Mouse (Mus musculus) hindbrain, embryonic 12.5 days (tissue): ENCODE measurements around the gene Ccdc186. TPM values are rescaled to one million over a fixed set of nuclear protein-coding genes. Genes with fewer than 3 reads are reported as not detected.
A peak's percentile ranks its signal among the peaks of the same experiment; 100 is the strongest.
"Not testable (repeated sequence)": the region's sequence is repeated elsewhere in the genome, so short reads cannot be mapped to it uniquely, and the experiment has no call there.

Experiments used
- ATAC-seq: fragments of 200-750 bp; cut with Nextera tagmentation; 2 replicates; pipeline ENCODE4 v1.8.0; 2017; ENCODE audit warnings: moderate TSS enrichment; ENCODE audit not compliant: low FRiP score
- H3K27ac ChIP-seq: fragments of 300-500 bp; sonication (generic); 2 replicates; pipeline ENCODE4 v1.5.1; 2016; ENCODE audit warnings: mild to moderate bottlenecking
- H3K27me3 ChIP-seq: fragments of 300-500 bp; sonication (generic); 2 replicates; pipeline ENCODE4 v1.6.1; 2016; ENCODE audit warnings: mild to moderate bottlenecking
- H3K36me3 ChIP-seq: fragments of 300-500 bp; sonication (generic); 2 replicates; pipeline ENCODE4 v1.6.1; 2016; ENCODE audit warnings: mild to moderate bottlenecking
- H3K4me1 ChIP-seq: fragments of 300-500 bp; sonication (generic); 2 replicates; pipeline ENCODE4 v1.6.1; 2016
- H3K4me2 ChIP-seq: fragments of 300-500 bp; sonication (generic); replicated peaks from 2 replicates; pipeline ENCODE4 v1.6.1; 2016; ENCODE audit warnings: mild to moderate bottlenecking
- H3K4me3 ChIP-seq: fragments of 300-500 bp; sonication (generic); 2 replicates; pipeline ENCODE4 v1.5.1; 2016; ENCODE audit warnings: mild to moderate bottlenecking
- H3K9ac ChIP-seq: fragments of 300-500 bp; sonication (generic); 2 replicates; pipeline ENCODE4 v1.6.1; 2016; ENCODE audit warnings: mild to moderate bottlenecking, moderate library complexity
- H3K9me3 ChIP-seq: fragments of 300-500 bp; sonication (generic); replicated peaks from 2 replicates; pipeline ENCODE4 v1.6.1; 2016; ENCODE audit warnings: mild to moderate bottlenecking
- WGBS: fragments of 180-500 bp; shearing (Covaris S2); methylation state at CpG from one replicate; pipeline ENCODE4 v1.1.7; 2016; 5-methylcytosine and 5-hydroxymethylcytosine counted together
- polyA plus RNA-seq: library from polyadenylated mRNA; unstranded; fragments of >200 nt; fragmentation: Nextera tagmentation; extraction: Ambion mirVana; gene quantifications from 2 replicates; pipeline ENCODE4 v1.2.1, GENCODE M21; 2016

Ccdc186 gene
- polyA plus RNA-seq, 1 experiment from 2014 or later = 30.2 TPM

DNA sequence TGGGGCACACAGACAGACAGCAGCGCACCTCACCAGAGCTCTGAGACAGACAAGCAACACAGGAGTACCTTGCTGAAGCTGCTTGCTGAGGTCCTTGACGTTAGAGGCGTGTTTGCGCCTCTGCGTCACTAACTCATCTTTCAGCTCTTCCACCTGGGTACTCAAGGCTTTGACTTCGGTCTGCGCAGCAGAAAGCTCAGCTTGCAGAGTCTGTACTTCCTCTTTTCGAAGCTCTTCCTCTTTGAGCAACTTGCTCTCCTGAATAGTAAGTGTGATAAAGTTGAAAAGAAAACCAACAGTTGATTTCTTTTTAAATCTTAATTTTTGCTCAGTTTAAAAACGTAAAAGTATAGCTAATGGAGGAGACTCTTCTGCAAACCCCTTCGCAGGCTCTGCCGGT, 24.6 kb downstream of the Ccdc186 start:
- Histone ChIP-seq H3K4me1 (no peaks in the 10 kb centered on the region), H3K9me3 (no peaks in the 10 kb centered on the region), H3K36me3 (peaks cover 87% of the 10 kb centered on the region), H3K9ac (no peak overlapping the region), H3K27ac (no peak overlapping the region), H3K27me3 (no peaks in the 10 kb centered on the region), H3K4me3 (no peak overlapping the region), H3K4me2 (no peak overlapping the region)
- ATAC-seq = no peak
- WGBS = 97% methylated on average over 11 of the region's 11 CpGs

DNA sequence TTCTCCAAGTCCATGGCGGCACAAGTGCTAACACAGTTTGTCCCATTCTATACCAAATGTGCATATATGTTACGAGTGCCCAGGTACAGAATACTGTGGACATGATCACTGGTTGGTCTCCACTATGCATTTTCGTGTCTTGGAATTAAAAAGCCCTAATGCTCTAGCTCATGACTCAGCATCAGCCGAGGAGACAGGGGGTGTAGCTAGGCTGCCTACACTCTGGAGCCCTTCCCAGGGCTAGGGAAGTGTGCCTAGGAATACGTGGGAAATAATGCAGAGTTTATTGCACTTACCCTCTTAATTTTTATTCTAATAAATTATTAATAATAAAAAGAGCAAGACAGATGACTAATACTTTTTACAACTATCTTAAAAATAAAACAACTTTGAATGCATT, 33.0 kb downstream of the Ccdc186 start:
- H3K4me3 ChIP-seq = no peak overlapping the region
- H3K9me3 ChIP-seq = no peaks in the 10 kb centered on the region
- WGBS = 94% methylated on average over 5 of the region's 5 CpGs
- no peak for ATAC-seq
- H3K36me3 ChIP-seq = peaks cover 56% of the 10 kb centered on the region
- no peak overlapping the region for H3K27ac ChIP-seq
- no peaks in the 10 kb centered on the region for H3K27me3 ChIP-seq
- H3K4me1 ChIP-seq = no peaks in the 10 kb centered on the region
- no peak overlapping the region for H3K9ac ChIP-seq
- no peak overlapping the region for H3K4me2 ChIP-seq

- Histone ChIP-seq H3K27me3 (no peaks in the 10 kb centered on the region), H3K4me2 (no peak overlapping the region), H3K4me1 (no peaks in the 10 kb centered on the region), H3K9me3 (no peaks in the 10 kb centered on the region), H3K4me3 (no peak overlapping the region), H3K27ac (no peak overlapping the region), H3K9ac (no peak overlapping the region), H3K36me3 (peaks cover 54% of the 10 kb centered on the region)
- no peak for ATAC-seq
- 88% methylated on average over 7 of the region's 7 CpGs for WGBS
These were observed 34.1 kb downstream of the Ccdc186 start for GRCm38 (mm10) chr19:56787911-56788310.

GRCm38 (mm10) chr19:56778532-56778931, 43.5 kb downstream of the Ccdc186 start:
- not testable (repeated sequence) for H3K9me3 ChIP-seq, ATAC-seq, H3K27ac ChIP-seq, H3K4me2 ChIP-seq, H3K36me3 ChIP-seq, H3K4me3 ChIP-seq, H3K9ac ChIP-seq
- H3K27me3 ChIP-seq = peaks cover 28% of the 10 kb centered on the region
- H3K4me1 ChIP-seq = peaks cover 17% of the 10 kb centered on the region
- WGBS = 94% methylated on average over 7 of the region's 7 CpGs

GRCm38 (mm10) chr19:56776719-56777382, 45.1 kb downstream of the Ccdc186 start:
- 43% methylated on average over 16 of the region's 16 CpGs for WGBS
- Histone ChIP-seq H3K27me3 (peaks cover 28% of the 10 kb centered on the region), H3K9ac (no peak overlapping the region), H3K4me2 (no peak overlapping the region), H3K27ac (no peak overlapping the region), H3K4me1 (peaks cover 19% of the 10 kb centered on the region), H3K9me3 (no peaks in the 10 kb centered on the region), H3K36me3 (no peaks in the 10 kb centered on the region), H3K4me3 (no peak overlapping the region)
- ATAC-seq = no peak; the same call in 1 of the 2 replicates

DNA sequence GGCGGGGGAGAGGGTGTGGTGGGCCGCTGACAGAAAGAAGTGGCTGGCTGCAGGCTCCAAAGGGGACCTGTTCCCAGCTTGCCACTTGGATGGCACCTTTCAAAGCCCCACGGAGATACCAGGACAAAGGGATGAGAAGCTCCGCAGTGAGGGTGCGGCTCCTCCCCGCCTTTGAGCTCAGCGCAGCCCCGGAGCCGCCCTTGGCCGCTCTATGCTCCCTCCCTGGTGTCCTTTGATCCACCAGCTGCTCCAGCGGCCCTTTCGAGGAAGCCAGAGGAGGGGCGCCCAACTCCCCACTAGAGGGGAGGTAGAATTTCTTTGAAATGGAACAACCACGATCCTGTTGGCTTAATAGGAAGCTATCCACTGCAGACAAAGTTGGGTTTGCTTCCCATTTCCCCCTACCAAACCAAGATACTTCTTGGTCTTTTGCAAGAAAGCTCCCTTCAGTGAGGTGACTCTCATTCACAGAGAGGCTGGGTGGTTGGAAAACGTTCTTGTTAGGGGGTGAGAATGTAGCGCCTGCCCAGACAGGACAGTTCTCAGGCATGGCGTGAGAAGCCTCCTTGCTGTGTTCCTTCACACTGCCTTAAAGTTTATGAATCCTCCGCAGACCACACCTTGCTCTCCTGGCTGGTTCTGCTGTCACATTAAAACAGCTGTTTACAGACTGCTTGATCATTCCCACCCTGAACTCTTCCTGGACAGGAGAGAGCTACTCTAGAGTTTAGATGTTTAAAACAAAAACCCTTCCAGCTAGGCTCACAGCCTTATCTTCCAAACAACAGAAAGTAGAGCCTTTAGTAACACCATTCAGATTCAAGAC, 45.9 kb downstream of the Ccdc186 start:
- H3K9ac ChIP-seq = peak overlapping the region; percentile 19; the same call in 1 of the 2 replicates
- H3K27me3 ChIP-seq = peaks cover 28% of the 10 kb centered on the region
- WGBS = 4% methylated on average over 18 of the region's 18 CpGs
- ATAC-seq = no peak
- no peaks in the 10 kb centered on the region for H3K9me3 ChIP-seq
- no peaks in the 10 kb centered on the region for H3K36me3 ChIP-seq
- no peak overlapping the region for H3K27ac ChIP-seq
- H3K4me1 ChIP-seq = peaks cover 19% of the 10 kb centered on the region
- H3K4me2 ChIP-seq = peak overlapping the region; percentile 53
- peak overlapping the region; percentile 24 for H3K4me3 ChIP-seq

DNA sequence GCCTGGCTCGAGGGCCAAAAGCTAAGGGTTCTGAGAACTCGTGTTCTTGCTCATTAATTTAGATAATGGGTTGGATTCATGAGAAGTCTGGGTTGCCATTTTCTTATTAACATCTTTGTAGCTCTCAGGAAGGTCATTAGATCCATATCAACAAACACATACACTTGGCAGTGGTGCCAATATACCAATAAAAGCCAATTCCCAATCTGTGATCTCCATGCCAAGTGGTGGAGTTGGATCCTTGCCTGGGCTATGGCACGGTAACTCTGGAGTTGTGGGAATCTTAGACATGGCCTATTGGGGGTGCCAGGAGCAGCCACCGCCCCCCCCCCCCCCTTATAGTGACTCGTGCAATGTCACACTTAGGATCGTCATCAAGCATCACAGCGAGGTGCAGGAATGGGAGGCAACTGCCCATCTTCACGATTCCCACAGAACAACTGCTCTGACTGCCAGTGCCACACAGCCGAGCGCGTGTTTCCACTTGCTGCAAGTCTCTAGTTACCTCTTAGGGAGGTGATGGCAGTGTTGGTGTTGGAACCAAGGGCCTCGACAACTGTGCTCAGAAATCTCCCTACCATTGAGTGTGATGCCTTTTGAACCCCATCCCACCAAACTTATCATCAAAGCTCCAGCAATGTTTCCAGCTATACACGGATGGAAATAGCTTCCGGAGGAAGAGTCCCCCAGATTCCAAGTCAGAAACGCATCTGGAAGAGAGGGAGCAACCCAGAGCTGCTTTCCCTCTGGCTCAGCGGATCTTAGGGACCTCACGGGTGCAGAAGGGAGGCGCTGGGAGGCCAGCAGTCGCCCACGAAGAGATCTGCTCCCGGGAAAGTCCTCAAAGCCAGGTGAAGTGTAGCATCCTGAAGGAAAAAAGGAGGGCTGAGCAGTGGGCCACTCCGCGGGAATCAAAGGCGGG, 46.8 kb downstream of the Ccdc186 start:
- no peaks in the 10 kb centered on the region for H3K9me3 ChIP-seq
- ATAC-seq = no peak
- no peak overlapping the region for H3K27ac ChIP-seq
- H3K4me3 ChIP-seq = peak overlapping the region; percentile 24
- H3K36me3 ChIP-seq = no peaks in the 10 kb centered on the region
- peaks cover 28% of the 10 kb centered on the region for H3K27me3 ChIP-seq
- peak overlapping the region; percentile 19; the same call in 1 of the 2 replicates for H3K9ac ChIP-seq
- peak overlapping the region; percentile 53 for H3K4me2 ChIP-seq
- H3K4me1 ChIP-seq = peaks cover 19% of the 10 kb centered on the region
- WGBS = 40% methylated on average over 24 of the region's 24 CpGs

DNA sequence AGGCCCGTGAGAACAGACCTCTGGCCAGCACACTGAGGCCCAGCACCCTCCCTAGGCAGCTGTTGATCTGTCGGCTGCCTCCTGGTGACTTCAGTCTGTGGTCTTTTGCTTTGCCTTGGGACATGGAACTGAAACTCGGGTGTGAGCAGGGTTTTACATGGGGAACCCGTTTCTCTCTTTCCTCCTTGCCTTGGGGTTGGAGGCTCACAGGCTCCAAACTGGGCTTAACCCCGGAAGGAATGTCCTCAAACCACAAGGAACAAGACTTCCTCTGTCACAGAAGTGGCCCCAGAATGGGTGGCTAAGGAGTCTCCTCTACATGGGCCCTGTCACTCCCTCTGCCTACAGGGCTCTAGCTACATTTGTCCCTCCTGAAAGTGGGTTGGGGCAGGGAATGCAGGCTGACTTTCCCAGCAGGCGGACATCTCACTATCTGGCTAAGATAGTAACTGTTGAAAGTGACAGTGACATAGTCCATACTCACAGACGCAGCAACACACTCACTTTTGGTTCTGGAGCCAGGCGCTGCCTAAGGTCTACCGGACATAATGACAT, 47.5 kb downstream of the Ccdc186 start:
- H3K4me2 ChIP-seq = no peak overlapping the region
- 85% methylated on average over 9 of the region's 9 CpGs for WGBS
- no peaks in the 10 kb centered on the region for H3K36me3 ChIP-seq
- ATAC-seq = no peak
- H3K9me3 ChIP-seq = no peaks in the 10 kb centered on the region
- no peak overlapping the region for H3K27ac ChIP-seq
- H3K9ac ChIP-seq = no peak overlapping the region
- peaks cover 31% of the 10 kb centered on the region for H3K27me3 ChIP-seq
- H3K4me1 ChIP-seq = peaks cover 19% of the 10 kb centered on the region
- H3K4me3 ChIP-seq = no peak overlapping the region

DNA sequence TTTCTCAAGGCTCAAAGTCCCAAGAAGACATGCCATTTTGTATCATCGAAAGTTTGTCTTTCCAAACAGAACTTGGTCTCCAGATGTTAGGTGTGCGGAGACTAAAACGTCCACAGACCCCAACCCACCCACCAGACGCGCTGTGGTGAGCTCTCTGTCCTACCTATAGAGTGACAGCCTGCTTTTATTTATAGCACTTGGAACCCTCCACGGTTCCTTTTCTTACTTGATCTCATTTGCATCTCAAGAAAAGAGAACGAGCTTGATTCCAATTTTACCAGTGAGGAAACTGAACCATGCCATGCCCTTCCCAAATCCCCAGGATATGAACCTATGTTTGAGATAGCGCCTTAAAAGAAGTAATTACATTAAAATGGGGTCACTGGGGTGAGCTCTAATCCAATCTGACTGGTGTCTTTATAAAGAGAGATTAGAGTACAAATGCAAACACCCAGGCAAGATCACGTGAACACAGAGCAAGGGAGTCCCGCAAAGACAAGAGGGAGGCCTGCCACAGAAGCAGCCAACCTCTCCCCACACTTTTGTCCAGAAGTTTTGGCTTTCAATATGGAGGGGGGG, 48.5 kb downstream of the Ccdc186 start:
- Histone ChIP-seq H3K4me3 (no peak overlapping the region), H3K4me2 (no peak overlapping the region), H3K27ac (no peak overlapping the region), H3K9me3 (no peaks in the 10 kb centered on the region), H3K27me3 (peaks cover 31% of the 10 kb centered on the region), H3K9ac (no peak overlapping the region), H3K4me1 (peaks cover 19% of the 10 kb centered on the region), H3K36me3 (no peaks in the 10 kb centered on the region)
- no peak for ATAC-seq
- WGBS = 48% methylated on average over 10 of the region's 10 CpGs

DNA sequence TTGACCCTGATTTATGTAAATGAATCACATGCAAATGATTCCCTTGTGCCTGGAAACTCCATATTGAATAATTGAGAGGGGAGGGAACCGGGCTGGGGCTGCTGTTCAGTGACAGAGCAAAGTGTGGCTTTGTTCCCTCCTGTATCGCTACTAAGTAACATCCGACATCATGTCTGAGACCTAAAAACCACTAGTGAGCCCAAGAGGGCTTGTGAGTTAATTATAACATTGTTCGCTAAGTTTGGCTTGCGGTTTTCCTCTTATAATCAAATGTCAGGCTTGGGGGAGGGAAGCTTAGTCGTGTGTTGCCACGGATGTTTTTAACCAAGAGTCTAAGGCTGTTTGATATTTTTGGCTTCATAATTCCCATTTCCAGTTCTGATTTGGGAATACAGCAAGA, 49.8 kb downstream of the Ccdc186 start:
- Histone ChIP-seq H3K4me1 (peaks cover 19% of the 10 kb centered on the region), H3K9me3 (no peaks in the 10 kb centered on the region), H3K36me3 (no peaks in the 10 kb centered on the region), H3K4me3 (no peak overlapping the region), H3K9ac (no peak overlapping the region), H3K27me3 (peaks cover 31% of the 10 kb centered on the region), H3K27ac (no peak overlapping the region), H3K4me2 (no peak overlapping the region)
- WGBS = 82% methylated on average over 7 of the region's 7 CpGs
- no peak for ATAC-seq

- Histone ChIP-seq H3K27ac (no peak overlapping the region), H3K4me2 (no peak overlapping the region), H3K36me3 (no peaks in the 10 kb centered on the region), H3K4me1 (peaks cover 7% of the 10 kb centered on the region; the same call in 1 of the 2 replicates), H3K4me3 (no peak overlapping the region), H3K27me3 (0 out of 2 replicates have a peak, but pooled peaks cover 3% of the 10 kb centered on the region), H3K9ac (no peak overlapping the region), H3K9me3 (no peaks in the 10 kb centered on the region)
- ATAC-seq = no peak
- 88% methylated on average over 9 of the region's 9 CpGs for WGBS
These were observed 53.0 kb downstream of the Ccdc186 start for GRCm38 (mm10) chr19:56769024-56769423.
